Mouse (Mus musculus): ENCODE measurements around the gene Zfp324.

Gene Zfp324

GRCm38 (mm10) chr7:12970906-12971305 lies 5.3 kb downstream of the Zfp324 start:
- DNase-seq = no peak

- peak; percentile 96 for DNase-seq
Measured at GRCm38 (mm10) chr7:12977682-12978389, 12.2 kb downstream of the Zfp324 start, which contains the start of gene Zfp446. Gene Zfp446 (plus strand): TSS chr7:12977848.

GRCm38 (mm10) chr7:12978931-12979722 lies 13.5 kb downstream of the Zfp324 start:
- DNase-seq = no peak

- no peak for DNase-seq
Measured at GRCm38 (mm10) chr7:12979776-12980175, 14.1 kb downstream of the Zfp324 start.

GRCm38 (mm10) chr7:12980291-12980690 lies 14.7 kb downstream of the Zfp324 start:
- DNase-seq = no peak

- DNase-seq = no peak
Measured at GRCm38 (mm10) chr7:12985724-12986123, 20.1 kb downstream of the Zfp324 start.

- DNase-seq = no peak
Measured at GRCm38 (mm10) chr7:12986906-12987305, 21.3 kb downstream of the Zfp324 start.

GRCm38 (mm10) chr7:12987409-12988189 lies 22.0 kb downstream of the Zfp324 start:
- no peak for DNase-seq

GRCm38 (mm10) chr7:12992222-12992621 lies 26.6 kb downstream of the Zfp324 start:
- DNase-seq = no peak

GRCm38 (mm10) chr7:12993148-12993547 lies 27.5 kb downstream of the Zfp324 start:
- DNase-seq = no peak

- DNase-seq = no peak
Measured at GRCm38 (mm10) chr7:12995862-12996261, 30.2 kb downstream of the Zfp324 start.

GRCm38 (mm10) chr7:12997230-12997629 lies 31.6 kb downstream of the Zfp324 start:
- DNase-seq = no peak

GRCm38 (mm10) chr7:12998053-12998452 lies 32.4 kb downstream of the Zfp324 start, which contains the start of gene Slc27a5:
Gene Slc27a5 (minus strand): TSS chr7:12998192.
- DNase-seq = no peak

- DNase-seq = no peak
Measured at GRCm38 (mm10) chr7:12998851-12999250, 33.2 kb downstream of the Zfp324 start, which contains the start of gene Trim28. Gene Trim28 (plus strand): TSS chr7:12999114.

- no peak for DNase-seq
Measured at GRCm38 (mm10) chr7:13001584-13001983, 35.9 kb downstream of the Zfp324 start.

- no peak for DNase-seq
Measured at GRCm38 (mm10) chr7:13003380-13003779, 37.7 kb downstream of the Zfp324 start.

GRCm38 (mm10) chr7:13006011-13006410 lies 40.4 kb downstream of the Zfp324 start:
- no peak for DNase-seq

- no peak for DNase-seq
Measured at GRCm38 (mm10) chr7:13006531-13006930, 40.9 kb downstream of the Zfp324 start.

- peak; percentile 19 for DNase-seq
Measured at GRCm38 (mm10) chr7:13007341-13008092, 41.9 kb downstream of the Zfp324 start.

- DNase-seq = peak; percentile 89
Measured at GRCm38 (mm10) chr7:13009143-13010004, 43.7 kb downstream of the Zfp324 start.

Data from right cerebral cortex, postnatal 4 days (tissue).